Mouse (Mus musculus) CH12.LX (cell line): Measurements from ENCODE around the gene Slc3a1.

Experiments used
- CHD2 ChIP-seq: IDR thresholded peaks from 2 replicates; pipeline ENCODE4 v1.6.1; 2011; ENCODE audit warnings: low read length, improper control_type of control experiment
- CTCF ChIP-seq, 2 experiments: IDR thresholded peaks in 1 of 2; conservative IDR thresholded peaks in 1 of 2; 2 replicates each; pipeline ENCODE4 v1.5.1; 2011 to 2012; ENCODE audit warnings: low read depth in 2 of 2, low read length in 2 of 2, improper control_type of control experiment in 1 of 2, inconsistent platforms in 1 of 2, mild to moderate bottlenecking in 1 of 2, moderate library complexity in 1 of 2
- EP300 ChIP-seq: IDR thresholded peaks from 2 replicates; pipeline ENCODE4 v1.6.1; 2011; ENCODE audit warnings: low read length, improper control_type of control experiment
- HCFC1 ChIP-seq: IDR thresholded peaks from 2 replicates; pipeline ENCODE4 v1.6.1; 2012; ENCODE audit warnings: low read depth, mild to moderate bottlenecking, inconsistent platforms, low read length, improper control_type of control experiment
- JUN ChIP-seq: IDR thresholded peaks from 2 replicates; pipeline ENCODE4 v1.6.1; 2011; ENCODE audit warnings: low read depth, mild to moderate bottlenecking, low read length, improper control_type of control experiment, moderate library complexity; ENCODE audit not compliant: insufficient read depth
- POLR2A ChIP-seq: IDR thresholded peaks from 2 replicates; pipeline ENCODE4 v1.6.1; 2011; ENCODE audit warnings: low read depth, mild to moderate bottlenecking, improper control_type of control experiment, low read length
- USF2 ChIP-seq: conservative IDR thresholded peaks from 2 replicates; pipeline ENCODE4 v1.6.1; 2011; ENCODE audit warnings: low read depth, low read length, improper control_type of control experiment

DNA sequence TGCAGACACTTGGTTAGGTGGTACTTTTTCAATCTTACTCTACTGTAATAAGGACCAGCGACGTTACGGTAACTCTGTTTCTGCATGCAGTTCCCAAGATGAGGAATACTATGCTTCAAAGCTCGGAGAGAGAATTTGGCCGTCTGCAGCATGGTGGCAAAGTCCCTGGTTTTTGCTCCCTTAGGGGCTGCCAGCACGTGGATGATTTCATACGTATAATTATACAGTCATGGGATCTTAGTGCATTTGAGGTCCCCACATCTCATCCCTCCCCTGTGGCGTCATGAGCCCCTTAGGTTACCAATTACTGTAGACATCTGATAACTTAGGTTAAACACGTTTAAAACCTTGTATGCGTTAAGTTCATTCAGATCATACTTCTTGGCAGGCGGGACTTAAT, 60.2 kb downstream of the Slc3a1 start:
- TF ChIP-seq CHD2 (no peak), JUN (no peak), USF2 (no peak), CTCF (conservative IDR thresholded peaks at IDR 0.05 in 1 of 2, IDR thresholded peaks at IDR 0.05 in 1 of 2; ENCODE audit: low read depth in 2 of 2, low read length in 2 of 2) (no peak), HCFC1 (no peak), EP300 (no peak), POLR2A (no peak)
